In the genomic region with DNA sequence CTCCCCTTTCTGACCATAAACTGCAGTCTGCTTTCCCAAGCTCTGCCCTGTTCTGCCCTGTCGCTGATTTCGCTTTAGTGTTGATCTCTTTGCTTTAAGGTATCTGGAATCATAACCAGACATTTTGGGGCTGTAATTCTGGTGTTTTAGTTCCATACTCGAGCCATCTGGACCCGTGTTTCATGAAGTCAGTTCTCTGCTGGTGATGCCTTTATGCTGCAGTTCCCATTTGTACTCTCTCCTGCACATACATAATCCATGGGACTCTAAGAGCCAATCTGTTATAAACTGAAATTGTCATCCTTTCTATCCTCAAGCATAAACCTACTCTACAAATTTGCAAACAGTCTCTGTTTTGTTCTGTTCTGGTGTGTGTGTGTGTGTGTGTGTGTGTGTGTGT, we compare ENCODE assay signal across 17 mouse cellular contexts.
"Had no signal": no experiment of that assay in that cellular context is flagged by ENCODE, and none has a peak within 500 bp of the region (broad histone marks: within the 10 kb centered on the region; RNA-seq: fewer than 3 reads in every experiment).

No protein-coding gene starts in this region.

- H3K9me3 ChIP-seq: lung, embryonic 15.5 days; midbrain, embryonic 13.5 days; midbrain, embryonic 15.5 days; neural tube, embryonic 12.5 days; stomach, embryonic 15.5 days had no signal

- H3K27ac ChIP-seq: lung, embryonic 15.5 days; macrophage; midbrain, embryonic 13.5 days; midbrain, embryonic 15.5 days; neural tube, embryonic 12.5 days; stomach, embryonic 15.5 days; stomach, postnatal 0 days had no signal

- DNase-seq: lung, adult 2 months; lung, postnatal 14 days; lung, postnatal 36 days; right cerebral cortex, postnatal 14 days; thymus, adult 2 months; thymus, postnatal 25 days; thymus, postnatal 4 days had no signal

- H3K4me3 ChIP-seq: lung, embryonic 15.5 days; megakaryocyte, embryonic 14.5 days; midbrain, embryonic 13.5 days; midbrain, embryonic 15.5 days; neural tube, embryonic 12.5 days; stomach, embryonic 15.5 days had no signal

- H3K9ac ChIP-seq: lung, embryonic 15.5 days; midbrain, embryonic 13.5 days; midbrain, embryonic 15.5 days; neural tube, embryonic 12.5 days; stomach, embryonic 15.5 days had no signal

- H3K36me3 ChIP-seq: lung, embryonic 15.5 days; midbrain, embryonic 13.5 days; midbrain, embryonic 15.5 days; neural tube, embryonic 12.5 days; stomach, embryonic 15.5 days had no signal

- H3K4me2 ChIP-seq: lung, embryonic 15.5 days; midbrain, embryonic 11.5 days; midbrain, embryonic 13.5 days; midbrain, embryonic 15.5 days; neural tube, embryonic 12.5 days; stomach, embryonic 15.5 days had no signal

- H3K4me1 ChIP-seq: lung, embryonic 15.5 days; megakaryocyte, embryonic 14.5 days; midbrain, embryonic 13.5 days; midbrain, embryonic 15.5 days; neural tube, embryonic 12.5 days; stomach, embryonic 15.5 days had no signal

- H3K27me3 ChIP-seq: lung, embryonic 15.5 days; megakaryocyte, embryonic 14.5 days; midbrain, embryonic 13.5 days; midbrain, embryonic 15.5 days; neural tube, embryonic 12.5 days; stomach, embryonic 15.5 days had no signal

- ATAC-seq: lung, postnatal 0 days; midbrain, embryonic 13.5 days; midbrain, embryonic 15.5 days had no signal
